Mouse (Mus musculus): Measurements from ENCODE around the gene Kirrel3.
A peak's percentile ranks its signal among the peaks of the same experiment; 100 is the strongest.

Kirrel3 gene

DNA sequence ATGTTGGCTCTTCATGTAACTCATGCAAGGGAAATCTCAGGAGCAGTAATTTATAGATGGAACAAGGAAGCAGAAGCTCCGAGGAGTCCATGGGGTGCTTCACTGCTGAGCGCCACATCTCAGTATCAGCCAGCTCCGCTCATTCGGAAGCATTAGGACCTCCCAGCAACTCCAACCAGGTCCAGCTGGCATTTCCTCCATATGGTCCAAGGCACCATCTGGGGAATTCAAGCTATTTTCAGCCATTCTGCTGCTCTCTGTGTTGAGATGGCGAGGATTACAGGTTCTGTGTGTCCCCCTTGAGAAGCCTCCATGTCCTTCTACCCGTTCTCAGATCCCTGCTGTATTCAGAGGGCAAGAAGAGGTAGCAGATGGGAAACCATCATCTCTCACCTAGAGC lies 419.5 kb downstream of the Kirrel3 start:
- no peak for DNase-seq

DNA sequence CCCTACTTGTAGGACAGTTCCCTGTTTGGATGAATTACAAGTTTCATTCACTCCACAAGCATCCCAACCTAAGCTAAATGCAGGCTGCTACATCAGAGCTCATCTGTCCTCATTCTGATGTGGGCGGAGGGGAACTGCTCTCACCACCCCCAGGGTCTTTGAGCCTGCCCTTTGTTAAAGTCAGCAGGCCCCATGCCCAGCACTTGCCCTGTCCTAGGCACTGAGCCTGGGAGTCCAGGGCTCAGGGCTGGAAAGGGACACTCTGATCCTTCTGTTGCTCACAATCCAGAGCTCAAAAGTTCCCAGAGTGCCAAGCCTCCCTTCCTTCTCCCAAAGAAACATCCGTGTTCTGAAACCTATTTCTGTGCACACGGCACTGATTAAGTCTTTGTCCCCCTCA lies 422.3 kb downstream of the Kirrel3 start:
- no peak for DNase-seq

DNA sequence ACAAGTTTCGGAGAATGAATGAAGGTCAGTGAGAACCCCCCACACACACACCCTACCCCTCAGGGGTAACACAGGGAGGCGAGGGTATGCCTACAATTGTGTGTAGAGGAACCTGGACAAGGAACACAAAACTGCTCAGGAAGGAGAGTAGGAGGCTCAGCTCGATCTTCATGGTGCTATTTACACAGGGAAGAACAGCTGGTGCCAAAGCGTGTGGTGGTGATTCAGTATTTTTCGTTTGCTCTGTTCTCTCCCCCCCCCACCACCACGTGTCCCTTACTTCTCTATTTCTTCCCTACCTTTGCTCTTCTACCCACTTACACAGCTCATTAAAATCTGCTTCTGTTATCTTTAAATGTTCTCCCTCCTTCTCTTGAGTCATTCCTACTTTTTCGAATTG lies 426.1 kb downstream of the Kirrel3 start:
- no peak for DNase-seq

DNA sequence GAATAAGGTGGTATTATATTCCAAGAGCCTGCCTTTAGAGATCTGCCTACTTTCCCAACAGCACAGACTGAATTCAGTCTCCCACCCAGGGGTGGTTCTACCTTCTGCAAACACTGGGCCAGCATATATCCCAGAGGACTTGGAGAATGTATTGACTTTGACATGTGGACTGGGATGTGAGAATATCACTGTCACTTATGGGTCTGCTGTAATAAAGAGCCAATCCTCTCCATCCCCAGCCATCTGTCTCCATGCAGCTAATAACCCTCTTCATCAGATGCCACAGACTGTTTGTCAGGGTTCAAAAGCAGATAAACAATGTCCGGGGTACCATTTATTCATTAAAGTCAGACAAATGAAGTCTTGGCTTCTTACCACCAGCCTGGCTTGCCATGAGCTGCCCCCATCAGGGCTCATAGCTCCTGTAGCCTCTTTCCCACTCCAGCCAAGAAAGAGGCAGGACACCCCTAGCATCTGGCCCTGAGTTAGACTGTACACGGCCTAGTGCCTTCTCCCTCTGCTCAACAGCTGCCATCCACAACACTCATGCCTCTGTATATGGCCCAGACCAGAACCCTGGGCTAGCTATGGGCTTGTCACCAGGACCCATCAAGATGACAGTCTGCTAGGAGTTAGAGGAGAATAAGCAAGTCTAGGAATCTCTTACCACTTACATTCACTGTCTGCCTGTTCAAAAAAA lies 426.7 kb downstream of the Kirrel3 start:
- no peak for DNase-seq

DNA sequence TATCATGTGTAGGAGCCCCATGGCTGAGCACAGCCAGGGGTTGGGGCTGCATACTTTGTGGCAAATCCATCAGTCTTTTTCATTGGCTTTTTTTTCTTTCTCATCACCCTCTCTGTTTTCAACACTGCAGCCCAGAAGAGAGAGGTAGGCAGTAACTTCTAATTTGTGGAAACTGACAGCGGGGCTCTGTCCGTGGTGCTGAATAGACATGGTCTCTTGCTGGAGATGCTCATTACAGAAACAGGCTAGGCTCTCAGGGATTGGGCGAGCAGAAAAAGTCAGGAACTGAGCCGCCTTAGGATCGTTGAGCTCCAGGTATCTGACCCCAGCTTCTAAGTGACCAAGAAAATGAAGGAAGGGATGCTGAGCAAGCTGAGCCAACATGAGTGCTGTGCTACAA lies 427.3 kb downstream of the Kirrel3 start:
- DNase-seq, result peak; percentile 66 to 67

DNA sequence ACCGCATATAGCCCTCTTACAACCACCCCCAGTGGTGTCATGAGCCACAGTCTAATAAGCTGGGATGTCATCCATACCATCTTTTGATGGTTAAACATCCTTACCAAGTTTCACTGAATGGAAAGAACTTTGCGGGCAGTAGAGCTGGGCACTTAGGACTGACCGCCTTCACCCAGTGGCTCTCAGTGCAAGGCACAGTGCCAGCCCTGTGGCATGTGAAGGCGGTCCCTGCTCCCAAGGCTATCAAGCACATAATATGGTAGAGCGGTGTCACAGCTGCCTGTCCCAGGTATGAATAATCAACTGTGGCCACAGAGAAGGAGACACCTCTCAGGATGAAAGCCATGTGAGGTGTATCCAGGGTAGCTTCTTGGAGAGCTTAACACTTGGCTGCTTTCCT lies 433.3 kb downstream of the Kirrel3 start:
- no peak for DNase-seq

DNA sequence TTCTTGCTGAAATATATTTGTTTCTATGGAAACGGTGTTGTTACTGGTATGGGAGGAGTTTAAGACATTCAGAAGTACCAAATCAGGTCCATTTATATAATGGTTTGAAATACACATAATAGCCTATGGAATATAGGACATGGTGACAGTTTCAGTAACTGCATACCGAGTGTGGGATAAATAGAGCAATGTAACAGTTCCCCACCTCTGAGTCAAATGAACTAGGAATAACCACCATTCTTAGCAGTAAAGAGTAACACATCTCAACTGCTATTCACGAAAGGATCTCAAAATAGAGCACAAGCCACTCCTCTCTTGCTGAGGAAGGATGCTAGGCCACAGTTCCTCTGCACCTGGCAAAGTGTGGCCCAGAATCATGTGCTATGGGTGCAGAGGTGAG lies 434.4 kb downstream of the Kirrel3 start:
- no peak for DNase-seq

DNA sequence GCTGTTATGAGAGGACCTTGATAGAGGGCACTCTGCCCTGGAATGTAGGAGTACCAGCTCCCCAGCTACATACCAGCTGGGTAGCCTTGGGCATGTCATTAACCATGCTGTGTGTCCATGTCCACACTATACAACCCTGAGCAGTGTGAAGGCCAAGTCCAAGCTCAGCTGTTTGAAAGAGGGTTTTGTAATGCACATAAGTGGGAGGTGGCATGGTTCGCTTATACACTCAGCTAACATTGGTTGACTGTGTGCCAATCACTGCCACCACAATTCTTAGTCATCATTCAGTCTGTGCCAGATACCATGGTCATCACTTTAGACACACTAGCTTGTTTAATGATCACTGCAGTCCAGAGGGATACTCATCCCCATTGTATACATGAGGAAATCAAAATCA lies 436.2 kb downstream of the Kirrel3 start:
- DNase-seq, result no peak

DNA sequence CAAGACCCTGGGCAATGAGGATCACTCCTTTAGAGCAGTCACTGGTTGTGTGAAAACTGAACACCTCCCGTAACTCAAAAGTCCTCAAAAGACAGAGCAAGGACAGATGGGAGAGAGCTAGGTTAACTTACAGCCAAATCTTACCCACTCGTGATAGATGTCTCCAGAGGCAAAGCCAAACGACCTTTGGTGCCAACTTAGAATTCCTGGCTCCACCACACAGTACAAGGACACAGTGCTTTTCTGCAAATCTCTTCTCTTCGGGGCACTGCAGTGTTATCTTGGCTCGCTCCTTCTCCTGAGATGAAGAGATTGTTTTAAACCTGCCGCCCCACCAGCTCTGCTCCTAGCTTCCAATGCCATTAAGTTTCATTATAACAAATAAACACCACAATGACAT lies 437.0 kb downstream of the Kirrel3 start:
- no peak for DNase-seq

DNA sequence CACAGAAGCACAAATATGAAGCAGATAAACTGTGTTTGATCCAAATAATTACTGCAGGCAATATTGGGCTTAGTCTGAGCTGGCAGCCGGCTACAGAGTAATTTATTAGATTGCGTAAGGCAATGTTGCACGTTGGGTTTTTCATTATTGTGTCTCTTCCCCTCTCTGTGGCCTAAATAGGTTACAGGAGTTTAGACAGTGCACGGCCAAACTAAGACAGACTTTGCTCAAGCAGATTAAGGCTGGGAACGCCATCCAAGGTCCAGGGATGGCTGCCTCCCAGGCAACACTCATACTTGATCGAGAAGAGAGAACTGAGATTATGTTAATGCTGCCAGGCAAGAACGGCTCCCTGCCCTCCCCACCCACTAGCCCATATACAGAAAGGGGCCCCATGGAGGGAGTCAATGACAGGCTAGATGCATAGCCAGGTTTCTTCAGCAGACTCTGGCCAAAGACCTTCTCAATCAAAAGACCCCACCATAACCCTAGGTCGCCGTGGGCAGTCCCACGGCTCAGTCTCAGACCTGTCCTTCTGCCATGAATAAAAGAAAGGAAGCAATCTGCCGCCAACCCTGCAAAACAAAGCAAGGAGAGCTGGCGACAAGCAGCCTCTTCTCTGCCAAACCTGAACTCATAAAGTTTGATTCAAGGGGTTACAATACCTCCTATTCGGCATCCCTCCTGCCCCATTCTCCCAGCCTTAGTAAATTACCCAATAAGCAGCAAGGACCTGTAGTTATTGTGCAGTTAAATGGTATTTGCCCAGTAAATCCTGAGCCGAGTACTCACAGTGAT lies 437.6 kb downstream of the Kirrel3 start:
- DNase-seq, result no peak

DNA sequence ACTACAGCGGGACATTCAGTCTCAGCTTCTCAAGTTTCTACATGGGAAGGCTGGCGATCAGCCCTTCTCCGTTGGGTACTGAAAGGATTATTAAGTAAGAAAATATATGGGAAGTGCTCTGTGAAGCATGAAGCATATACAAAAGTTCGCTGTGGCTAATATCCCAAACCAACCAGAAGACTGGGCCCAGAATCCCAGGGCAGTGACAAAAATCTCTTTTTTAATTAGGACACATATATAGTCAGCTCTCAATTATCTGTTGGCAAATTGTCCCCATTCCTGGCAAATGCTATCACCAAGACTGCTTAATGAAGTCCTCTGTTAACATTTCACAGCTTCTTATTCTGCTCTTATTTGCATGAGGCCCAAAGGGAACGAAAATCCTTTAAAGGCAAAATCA lies 439.9 kb downstream of the Kirrel3 start:
- DNase-seq, result no peak

DNA sequence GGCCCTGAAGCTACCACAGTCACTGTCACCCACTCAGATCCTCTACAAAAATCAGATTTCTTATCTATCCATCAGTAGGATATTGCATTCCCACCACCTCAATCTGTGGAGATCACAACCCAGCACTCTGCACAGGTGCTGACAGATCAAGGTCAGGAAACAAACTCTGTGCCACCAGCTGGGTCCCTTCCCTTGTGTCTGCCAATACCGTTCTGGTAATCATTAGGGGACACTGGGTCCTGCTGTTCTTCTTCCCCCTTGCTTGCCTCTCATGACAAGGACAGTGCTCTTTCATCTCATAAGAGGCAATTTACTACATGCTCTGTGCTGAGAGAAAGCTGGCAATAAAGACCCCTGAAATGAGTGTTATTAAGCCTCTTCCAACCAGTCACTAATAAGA lies 444.7 kb downstream of the Kirrel3 start:
- no peak for DNase-seq

DNA sequence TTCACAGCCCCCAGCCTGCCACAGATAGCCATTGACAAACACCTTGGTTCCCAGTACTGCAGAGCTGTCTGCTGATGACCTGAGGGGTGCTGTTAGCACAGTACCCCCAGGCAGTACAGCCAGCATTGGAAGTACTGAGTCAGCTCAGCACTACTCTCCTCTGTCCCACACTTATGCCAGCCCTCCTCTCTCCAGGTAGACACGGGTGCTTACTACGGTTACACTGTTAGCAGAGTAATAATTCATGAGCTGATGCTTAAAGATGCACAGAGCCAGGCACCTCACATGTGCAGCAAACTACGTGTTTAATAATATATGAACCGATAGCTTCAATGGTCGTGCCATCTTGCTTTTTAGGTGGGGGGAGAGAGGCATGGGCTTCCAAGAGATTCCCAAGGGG lies 452.4 kb downstream of the Kirrel3 start:
- no peak for DNase-seq

DNA sequence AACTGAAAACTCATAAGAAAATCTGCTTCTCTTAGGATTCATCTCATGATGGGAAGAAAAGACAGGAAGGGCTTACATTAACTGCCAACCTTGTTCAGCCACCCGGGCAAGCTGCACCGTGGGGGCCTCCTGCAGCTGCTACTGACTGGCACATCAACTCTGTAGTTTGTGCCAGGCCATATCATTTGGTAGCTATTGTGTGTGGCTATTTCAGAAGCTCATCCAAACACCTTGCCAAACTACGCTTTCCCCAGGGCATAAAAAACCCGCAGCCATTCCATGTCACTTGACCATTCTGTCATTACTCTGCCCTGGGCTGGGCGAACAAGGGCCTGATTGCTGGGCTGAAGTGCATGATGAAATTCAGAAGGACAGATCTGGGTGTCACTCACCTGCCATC lies 453.9 kb downstream of the Kirrel3 start:
- DNase-seq, result no peak

DNA sequence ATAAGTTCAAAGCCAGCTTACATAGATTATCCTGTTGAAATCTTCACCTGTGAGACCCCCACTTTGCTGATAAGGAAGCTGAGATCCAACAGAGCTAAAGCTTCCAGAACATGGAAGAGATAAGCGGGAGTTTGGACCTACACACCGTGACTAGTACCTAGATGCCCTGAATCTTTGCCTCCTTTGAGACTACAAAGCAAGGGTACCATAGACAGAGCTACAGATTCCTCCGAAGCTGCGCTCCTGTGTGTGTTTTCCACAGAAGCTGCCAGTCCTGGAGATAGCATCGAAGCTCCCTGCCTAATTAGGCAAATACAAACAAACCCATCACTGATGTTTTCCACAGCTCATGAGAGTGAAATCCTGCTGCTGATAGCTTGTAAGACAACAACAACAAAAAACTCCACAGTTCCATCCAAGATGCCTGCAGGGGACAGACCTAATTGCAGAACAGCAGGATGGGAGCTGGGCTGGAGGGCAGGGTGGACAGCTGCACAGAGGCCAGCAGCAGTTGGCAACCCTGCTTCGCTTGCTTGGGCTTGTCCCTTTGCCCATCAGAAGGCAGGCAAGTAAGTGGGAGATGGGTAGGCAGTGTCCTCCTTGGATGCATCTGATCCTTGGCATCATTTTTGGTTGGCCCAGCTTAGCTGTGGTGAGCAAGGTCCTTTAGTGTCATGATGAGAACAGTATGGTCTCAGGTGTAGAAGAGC lies 456.6 kb downstream of the Kirrel3 start:
- DNase-seq, result no peak

DNA sequence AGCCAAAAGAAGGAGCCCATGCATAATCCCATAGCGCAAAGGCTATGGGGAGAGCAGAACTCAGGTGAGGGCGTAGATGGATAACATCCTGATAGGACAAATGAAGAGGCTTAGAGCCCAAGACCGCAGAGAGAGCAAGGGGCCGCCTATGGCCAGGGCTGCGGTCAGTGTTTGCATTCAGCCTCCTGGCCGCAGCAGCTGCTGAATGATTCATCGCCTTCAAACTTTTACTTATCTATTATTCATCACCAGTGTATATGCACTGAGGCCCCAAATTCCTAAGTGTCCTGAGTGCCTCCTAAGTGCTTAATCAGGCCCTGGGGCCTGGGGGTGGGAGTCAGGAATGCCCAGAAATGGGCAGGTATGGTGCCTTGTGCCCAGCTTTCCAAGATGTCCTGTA lies 457.3 kb downstream of the Kirrel3 start:
- no peak for DNase-seq

DNA sequence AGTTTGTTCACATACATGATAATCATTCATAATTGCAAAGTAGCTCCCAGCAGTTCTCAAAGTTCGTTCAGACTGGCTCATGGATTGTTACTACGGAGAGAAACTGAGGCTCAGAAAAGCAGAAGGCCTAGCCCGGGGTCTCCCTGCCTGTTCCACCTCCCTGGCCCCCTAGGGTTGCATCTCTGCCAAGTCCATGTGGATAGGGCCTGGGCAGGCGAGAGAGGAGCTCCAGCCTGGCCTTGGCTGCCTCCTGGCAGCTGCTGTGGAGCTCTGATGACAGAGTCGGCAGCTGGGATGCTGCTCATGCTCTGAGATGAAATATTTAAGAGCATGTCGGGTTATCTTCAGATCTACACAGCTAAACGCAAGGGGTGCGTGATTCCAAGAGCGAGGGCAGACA lies 459.6 kb downstream of the Kirrel3 start:
- DNase-seq, result no peak

DNA sequence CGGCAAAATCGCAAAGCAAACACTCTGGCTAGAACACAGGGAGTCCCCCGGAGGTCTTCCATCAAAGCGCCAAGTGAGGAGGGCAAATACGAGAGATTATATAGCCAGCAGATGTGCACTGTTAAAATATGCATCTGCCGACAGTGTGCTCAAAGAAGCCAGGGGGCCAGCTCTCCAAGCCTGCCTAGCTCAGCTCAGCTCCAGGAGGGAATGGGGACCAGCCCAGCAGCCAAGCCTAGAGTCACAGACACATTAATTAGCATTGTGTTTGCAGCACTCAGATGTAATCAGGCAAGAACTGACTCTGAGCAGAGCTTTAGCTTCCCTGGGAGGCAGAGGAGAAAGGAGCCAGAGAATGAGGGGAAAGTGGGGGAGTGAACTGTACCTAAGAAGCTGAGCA lies 461.6 kb downstream of the Kirrel3 start:
- no peak for DNase-seq

DNA sequence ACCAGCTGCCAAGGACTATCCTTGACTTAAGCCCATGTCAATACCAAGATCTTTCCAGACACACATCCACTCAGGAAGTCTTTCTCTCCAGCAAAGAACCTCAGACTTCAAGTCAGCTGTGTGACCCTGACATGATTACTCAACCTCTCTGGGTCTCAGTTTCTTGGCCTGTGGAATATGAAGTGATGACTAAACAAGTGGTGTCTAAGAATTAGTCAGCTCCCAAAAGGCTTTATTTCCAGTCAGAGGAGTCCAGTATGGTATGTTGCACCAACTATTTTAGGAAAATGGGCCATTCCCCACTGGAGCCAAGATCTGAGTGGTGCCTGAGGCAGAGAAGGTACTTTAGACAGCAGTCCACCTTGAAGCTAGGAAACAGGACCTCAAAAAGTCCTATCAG lies 462.0 kb downstream of the Kirrel3 start:
- no peak for DNase-seq

DNA sequence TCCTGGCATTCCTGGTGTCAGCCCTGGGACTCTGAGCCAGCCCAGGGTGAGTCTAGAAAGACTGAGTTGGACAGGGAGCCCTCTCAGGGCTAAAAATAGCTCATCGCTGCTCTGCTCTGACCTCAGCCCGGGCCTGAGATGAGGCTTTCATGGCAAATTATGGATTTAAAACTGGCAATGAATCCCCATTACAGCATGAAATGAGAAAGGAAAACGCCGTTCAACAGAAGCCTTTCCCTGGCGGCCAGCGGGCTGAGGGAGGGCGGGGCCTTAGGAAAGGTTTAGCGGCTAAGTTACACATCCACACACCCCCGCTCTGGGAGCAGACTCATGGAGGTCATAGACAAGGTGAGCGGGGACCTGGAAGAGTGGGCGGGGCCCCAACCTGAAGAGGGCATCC lies 467.7 kb downstream of the Kirrel3 start:
- DNase-seq, result no peak

DNA sequence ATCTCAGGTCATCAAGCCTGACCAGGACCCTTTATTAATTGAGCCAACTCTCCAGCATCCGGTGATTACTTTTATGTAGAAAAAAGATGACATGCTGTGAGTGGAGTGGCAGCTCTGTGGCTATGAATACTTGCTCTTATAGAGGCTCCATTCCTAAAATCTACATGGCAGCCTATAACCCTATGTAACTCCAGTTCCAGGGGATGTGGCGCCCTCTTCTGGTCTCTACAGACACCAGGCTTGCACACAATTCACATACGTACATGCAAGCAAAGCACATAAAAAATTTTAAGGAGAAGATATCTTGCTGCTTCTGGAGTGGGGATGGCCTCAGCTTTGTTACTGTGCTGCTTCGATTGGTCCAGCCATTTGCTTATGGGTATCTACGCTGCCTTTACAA lies 468.5 kb downstream of the Kirrel3 start:
- no peak for DNase-seq

DNA sequence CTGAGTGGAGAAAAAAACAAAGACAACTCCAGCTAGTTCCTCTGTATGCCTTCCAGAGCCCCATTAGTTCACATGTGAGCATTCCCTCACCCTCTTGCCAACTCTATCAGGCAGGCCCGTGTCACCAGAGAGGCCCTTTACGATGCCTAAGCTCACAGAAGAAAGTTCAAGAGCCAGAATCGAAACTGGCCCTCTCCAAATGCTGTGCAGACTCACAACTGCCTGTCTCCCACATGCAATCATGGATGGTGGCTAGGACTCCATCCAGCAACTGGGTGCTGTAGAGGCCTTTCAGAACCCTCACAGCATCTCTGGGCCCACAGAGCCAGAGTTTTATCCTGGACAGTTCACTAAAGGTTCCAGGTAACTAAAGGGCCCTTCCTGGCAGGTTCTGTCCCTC lies 470.8 kb downstream of the Kirrel3 start:
- no peak for DNase-seq

DNA sequence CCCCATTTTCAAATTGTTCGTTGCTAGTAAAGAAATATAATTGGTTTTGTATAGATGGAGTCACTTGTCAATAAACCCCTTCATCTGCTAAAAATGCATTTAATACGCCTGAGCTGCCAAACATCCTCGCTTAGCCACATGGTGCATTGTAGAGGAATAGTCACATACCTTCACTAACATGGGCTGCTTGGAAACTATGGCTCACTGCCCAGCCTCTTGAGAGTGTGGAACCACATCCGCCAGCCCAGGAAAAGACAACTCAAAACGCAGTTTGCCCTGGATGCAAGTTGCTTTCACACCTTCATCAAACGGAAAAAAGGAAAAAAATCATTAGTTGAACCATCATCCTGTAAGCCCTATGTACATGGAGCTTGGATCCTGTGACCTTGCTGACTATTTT lies 472.0 kb downstream of the Kirrel3 start:
- no peak for DNase-seq

DNA sequence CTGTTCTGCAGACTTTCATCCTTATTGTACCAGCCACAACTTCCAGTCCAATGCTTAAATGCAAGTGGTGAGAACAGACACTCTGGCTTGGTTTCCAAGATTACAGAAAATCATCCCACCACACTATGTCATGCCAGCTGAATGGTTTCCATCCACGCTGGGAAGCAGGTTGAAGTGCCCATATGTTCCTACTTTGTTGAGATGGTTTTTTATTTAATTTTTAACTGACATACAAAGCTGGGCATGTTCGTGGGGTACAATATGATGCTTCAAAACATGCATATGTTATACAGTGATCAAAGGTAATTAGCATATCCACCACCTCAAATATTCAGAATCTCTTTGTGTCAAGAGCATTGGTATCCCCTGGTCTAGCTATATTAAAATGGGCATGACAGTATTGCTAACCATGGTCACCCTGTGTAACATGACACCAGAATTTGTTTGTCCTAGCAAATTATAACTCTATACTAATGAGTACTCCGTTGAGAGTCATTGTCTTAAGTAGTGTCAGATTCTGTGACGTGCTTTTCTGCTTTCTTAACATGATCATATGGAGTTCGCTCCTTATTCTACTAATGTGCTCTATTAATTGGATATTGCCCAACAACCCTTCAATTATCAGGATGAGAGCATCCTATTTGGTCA lies 472.6 kb downstream of the Kirrel3 start:
- no peak for DNase-seq

Measured in kidney, postnatal 25 days (tissue).